Mouse (Mus musculus): Measurements from ENCODE around the gene Hsfy2. TPM values are rescaled to one million over a fixed set of nuclear protein-coding genes. Genes with fewer than 3 reads are reported as not detected.

Gene Hsfy2
- 0.17 TPM for polyA plus RNA-seq (2017; shearing (Covaris generic))

DNA sequence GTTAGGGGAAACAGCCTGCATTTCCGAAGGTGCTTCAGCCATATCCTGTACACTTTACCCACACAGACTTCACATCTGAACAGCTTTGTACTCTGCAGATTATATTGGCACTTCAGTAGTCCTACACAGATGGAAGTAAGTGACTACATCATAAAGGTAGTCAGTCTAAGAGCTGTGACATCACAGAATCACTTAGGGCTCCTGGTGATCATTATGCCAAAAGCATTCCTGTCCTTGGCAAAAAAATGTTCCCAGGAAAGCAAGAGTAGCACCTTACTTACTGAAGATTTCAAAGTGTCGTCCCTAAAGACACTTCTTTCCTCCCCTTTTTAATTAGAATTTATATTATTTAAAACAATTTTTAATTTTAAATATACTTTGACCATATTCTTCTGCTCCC is at the start of gene Hsfy2:
Hsfy2 (minus strand) TSS at position 101 of the 400 bp plus-strand sequence.

Measured in CD4-positive, CD25-positive, alpha-beta regulatory T cell (primary cell).